17 mouse cellular contexts compared by ENCODE assay signal in the genomic region with DNA sequence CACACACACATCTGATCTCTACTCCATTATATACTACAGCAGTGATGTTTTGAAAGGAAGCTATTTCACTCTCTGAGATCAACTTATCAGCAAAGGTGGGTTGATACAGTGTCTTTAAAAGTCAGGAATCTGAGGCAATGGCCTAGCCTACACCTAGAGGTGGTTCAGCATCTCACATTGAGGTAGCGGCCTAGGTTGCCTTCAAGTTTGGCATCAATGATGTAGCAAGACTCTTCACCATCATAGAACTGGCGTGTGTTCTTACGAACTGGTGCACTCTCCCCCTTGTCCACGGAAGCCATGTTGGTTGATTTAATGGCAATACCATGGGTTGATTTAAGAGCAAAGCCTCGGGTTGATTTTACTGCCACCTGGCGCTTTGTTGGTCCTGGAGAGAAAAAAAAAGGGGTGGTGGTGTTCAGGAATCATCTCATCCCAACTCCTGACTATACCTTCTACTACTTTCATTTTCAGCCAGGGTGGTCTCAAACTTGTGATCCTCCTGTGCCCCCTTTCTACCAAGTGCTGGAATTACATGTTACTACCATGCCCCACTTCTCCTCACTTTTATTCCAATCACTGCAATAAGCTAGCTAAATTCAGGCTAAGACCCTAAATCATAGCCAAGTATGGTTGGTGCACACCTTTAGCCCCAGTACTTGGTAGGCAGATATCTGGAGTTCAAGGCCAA. TPM values are rescaled to one million over a fixed set of nuclear protein-coding genes. Genes with fewer than 3 reads are reported as not detected.
DNase-seq lines count a peak whose midpoint lies in the region; ATAC-seq and TF ChIP-seq lines count a peak whose summit lies in the region.
"Had no signal": no experiment of that assay in that cellular context is flagged by ENCODE, and none has a peak within 500 bp of the region (broad histone marks: within the 10 kb centered on the region; RNA-seq: fewer than 3 reads in every experiment).

No protein-coding gene starts in this region.

- no peaks in the 10 kb centered on the region for H3K27me3 ChIP-seq in hindbrain, postnatal 0 days (ENCODE audit: insufficient read depth, low read length)
- no peaks in the 10 kb centered on the region for H3K27me3 ChIP-seq in hindbrain, embryonic 11.5 days (ENCODE audit: control insufficient read depth, insufficient read depth, low read length)
- H3K27me3 ChIP-seq in limb, embryonic 10.5 days (ENCODE audit: low read depth, poor library complexity, severe bottlenecking), result no peaks in the 10 kb centered on the region
- H3K27me3 ChIP-seq: embryonic facial prominence, embryonic 12.5 days; limb, embryonic 15.5 days; megakaryocyte, embryonic 14.5 days had no signal

- ATAC-seq in hindbrain, postnatal 0 days, result no peak
- no peak for ATAC-seq in hindbrain, embryonic 11.5 days (ENCODE audit: low FRiP score)
- peak; percentile 45; the same call in 1 of the 2 replicates for ATAC-seq in common myeloid progenitor, adult 5-6 weeks (replicated peaks; ENCODE audit: low read depth, poor library complexity, severe bottlenecking)
- ATAC-seq: CD4-positive, CD25-positive, alpha-beta regulatory T cell, adult 4 months; intestine, embryonic 16.5 days had no signal

- H3K9me3 ChIP-seq in hindbrain, postnatal 0 days (ENCODE audit: low read length), result no peaks in the 10 kb centered on the region
- no peaks in the 10 kb centered on the region for H3K9me3 ChIP-seq in hindbrain, embryonic 11.5 days (ENCODE audit: control insufficient read depth, low read length)
- H3K9me3 ChIP-seq in limb, embryonic 10.5 days (replicated peaks), result no peaks in the 10 kb centered on the region
- H3K9me3 ChIP-seq: embryonic facial prominence, embryonic 12.5 days; limb, embryonic 15.5 days; megakaryocyte, embryonic 14.5 days had no signal

- H3K36me3 ChIP-seq in hindbrain, postnatal 0 days (ENCODE audit: insufficient read depth, low read length), result peaks cover 75% of the 10 kb centered on the region
- peaks cover 40% of the 10 kb centered on the region for H3K36me3 ChIP-seq in hindbrain, embryonic 11.5 days (ENCODE audit: control insufficient read depth, insufficient read depth, low read length)
- H3K36me3 ChIP-seq in limb, embryonic 10.5 days, result peaks cover 100% of the 10 kb centered on the region

- H3K4me2 ChIP-seq in hindbrain, postnatal 0 days (ENCODE audit: low read depth, low read length), result no peak overlapping the region
- no peak overlapping the region for H3K4me2 ChIP-seq in hindbrain, embryonic 11.5 days (replicated peaks; ENCODE audit: low read depth, low read length)
- H3K4me2 ChIP-seq: embryonic facial prominence, embryonic 12.5 days; limb, embryonic 15.5 days had no signal

- no peak overlapping the region for H3K9ac ChIP-seq in hindbrain, postnatal 0 days (replicated peaks; ENCODE audit: low read length)
- H3K9ac ChIP-seq in hindbrain, embryonic 11.5 days (ENCODE audit: low read depth, low read length), result no peak overlapping the region
- H3K9ac ChIP-seq: embryonic facial prominence, embryonic 12.5 days; limb, embryonic 15.5 days had no signal

- no peak overlapping the region for H3K27ac ChIP-seq in hindbrain, postnatal 0 days
- H3K27ac ChIP-seq in hindbrain, embryonic 11.5 days (ENCODE audit: low read depth, low read length), result no peak overlapping the region
- H3K27ac ChIP-seq in limb, embryonic 10.5 days, result no peak overlapping the region
- H3K27ac ChIP-seq: embryonic facial prominence, embryonic 12.5 days; limb, embryonic 15.5 days had no signal

- H3K4me1 ChIP-seq in hindbrain, postnatal 0 days (ENCODE audit: insufficient read depth, low read length), result no peaks in the 10 kb centered on the region
- no peaks in the 10 kb centered on the region for H3K4me1 ChIP-seq in hindbrain, embryonic 11.5 days (replicated peaks; ENCODE audit: control insufficient read depth, insufficient read depth, low read length)
- 0 out of 2 replicates have a peak, but pooled peaks cover 4% of the 10 kb centered on the region for H3K4me1 ChIP-seq in limb, embryonic 10.5 days
- H3K4me1 ChIP-seq: limb, embryonic 15.5 days had no signal

- TF ChIP-seq CTCF in hindbrain, postnatal 0 days (IDR thresholded peaks at IDR 0.05; ENCODE audit: low read depth), result peak; percentile 48

- DNase-seq in hindbrain, postnatal 0 days (ENCODE audit: low spot score), result no peak
- DNase-seq in hindbrain, embryonic 11.5 days (ENCODE audit: low spot score), result no peak
- peak; percentile 27 for DNase-seq in lung, postnatal 25 days (ENCODE audit: low spot score)
- DNase-seq in lung, adult 18-20 months, result no peak
- DNase-seq in limb, embryonic 10.5 days (ENCODE audit: low spot score), result no peak
- no peak for DNase-seq in c-Kit-positive CD71-positive TER-119-positive erythroid progenitor cells, embryonic 14.5 days (ENCODE audit: low spot score)
- DNase-seq: adrenal gland, postnatal 10 days; cerebellum, postnatal 14 days; heart, postnatal 4 days; kidney, postnatal 36 days; right cerebral cortex, adult 18-20 months had no signal

- no peak overlapping the region for H3K4me3 ChIP-seq in hindbrain, postnatal 0 days (ENCODE audit: low read length)
- H3K4me3 ChIP-seq in hindbrain, embryonic 11.5 days (ENCODE audit: low read depth, low read length), result no peak overlapping the region
- H3K4me3 ChIP-seq in limb, embryonic 10.5 days, result no peak overlapping the region
- H3K4me3 ChIP-seq: embryonic facial prominence, embryonic 12.5 days; limb, embryonic 15.5 days; megakaryocyte, embryonic 14.5 days had no signal

- 94% methylated on average over 6 of the region's 6 CpGs for whole genome bisulfite sequencing in hindbrain, postnatal 0 days
- 93% methylated on average over 6 of the region's 6 CpGs for WGBS in hindbrain, embryonic 11.5 days
- 93% methylated on average over 6 of the region's 6 CpGs for WGBS in limb, embryonic 10.5 days

RNA-seq across cellular contexts. Expression of gene Cers2, which starts 10.0 kb away (rescaled TPM):
- total RNA-seq in hindbrain, postnatal 0 days (2014; rRNA removed), result 43.7 and 64.0 TPM in 2 replicates
- polyA plus RNA-seq in hindbrain, postnatal 0 days (2015; fragmentation: Nextera tagmentation; extraction: Ambion mirVana), result 87.4 and 90.5 TPM in 2 replicates
- polyA plus RNA-seq in hindbrain, embryonic 11.5 days (2014; fragmentation: Nextera tagmentation; extraction: Ambion mirVana), result 101 and 105 TPM in 2 replicates
- 94.9 and 102 TPM in 2 replicates for total RNA-seq in common myeloid progenitor, adult 5-6 weeks (2017)
- 131 and 144 TPM in 2 replicates for polyA plus RNA-seq in limb, embryonic 10.5 days (2016; fragmentation: Nextera tagmentation; extraction: Ambion mirVana)

RNA-seq across cellular contexts. Expression of gene Anxa9, which starts 17.6 kb away (rescaled TPM):
- 0.31 TPM in 1 of 2 replicates, not detected in the other for total RNA-seq in hindbrain, postnatal 0 days (2014; rRNA removed)
- polyA plus RNA-seq in hindbrain, postnatal 0 days (2015; fragmentation: Nextera tagmentation; extraction: Ambion mirVana), result 0.28 and 0.48 TPM in 2 replicates
- 1.6 and 2.1 TPM in 2 replicates for polyA plus RNA-seq in hindbrain, embryonic 11.5 days (2014; fragmentation: Nextera tagmentation; extraction: Ambion mirVana)
- total RNA-seq in common myeloid progenitor, adult 5-6 weeks (2017), result 5.9 and 12.1 TPM in 2 replicates
- 1.2 and 1.6 TPM in 2 replicates for polyA plus RNA-seq in limb, embryonic 10.5 days (2016; fragmentation: Nextera tagmentation; extraction: Ambion mirVana)

RNA-seq across cellular contexts. Expression of gene Setdb1, which starts 32.4 kb away (rescaled TPM):
- 36.6 and 50.8 TPM in 2 replicates for total RNA-seq in hindbrain, postnatal 0 days (2014; rRNA removed)
- 26.4 and 26.5 TPM in 2 replicates for polyA plus RNA-seq in hindbrain, postnatal 0 days (2015; fragmentation: Nextera tagmentation; extraction: Ambion mirVana)
- 58.6 and 63.2 TPM in 2 replicates for polyA plus RNA-seq in hindbrain, embryonic 11.5 days (2014; fragmentation: Nextera tagmentation; extraction: Ambion mirVana)
- 35.8 and 44.9 TPM in 2 replicates for total RNA-seq in common myeloid progenitor, adult 5-6 weeks (2017)
- polyA plus RNA-seq in limb, embryonic 10.5 days (2016; fragmentation: Nextera tagmentation; extraction: Ambion mirVana), result 57.1 and 62.9 TPM in 2 replicates

RNA-seq across cellular contexts. Expression of gene Prune1, which starts 42.7 kb away (rescaled TPM):
- 72.7 and 77.4 TPM in 2 replicates for total RNA-seq in hindbrain, postnatal 0 days (2014; rRNA removed)
- polyA plus RNA-seq in hindbrain, postnatal 0 days (2015; fragmentation: Nextera tagmentation; extraction: Ambion mirVana), result 56.6 and 60.4 TPM in 2 replicates
- 31.0 and 31.3 TPM in 2 replicates for polyA plus RNA-seq in hindbrain, embryonic 11.5 days (2014; fragmentation: Nextera tagmentation; extraction: Ambion mirVana)
- 8.4 and 10.3 TPM in 2 replicates for total RNA-seq in common myeloid progenitor, adult 5-6 weeks (2017)
- polyA plus RNA-seq in limb, embryonic 10.5 days (2016; fragmentation: Nextera tagmentation; extraction: Ambion mirVana), result 27.7 and 30.5 TPM in 2 replicates

RNA-seq across cellular contexts. Expression of gene Mindy1, which starts 43.5 kb away (rescaled TPM):
- total RNA-seq in hindbrain, postnatal 0 days (2014; rRNA removed), result 31.1 and 31.8 TPM in 2 replicates
- polyA plus RNA-seq in hindbrain, postnatal 0 days (2015; fragmentation: Nextera tagmentation; extraction: Ambion mirVana), result 32.6 and 33.8 TPM in 2 replicates
- 42.2 and 46.5 TPM in 2 replicates for polyA plus RNA-seq in hindbrain, embryonic 11.5 days (2014; fragmentation: Nextera tagmentation; extraction: Ambion mirVana)
- 26.2 and 31.4 TPM in 2 replicates for total RNA-seq in common myeloid progenitor, adult 5-6 weeks (2017)
- 25.8 and 33.0 TPM in 2 replicates for polyA plus RNA-seq in limb, embryonic 10.5 days (2016; fragmentation: Nextera tagmentation; extraction: Ambion mirVana)
